19 mouse cellular contexts compared by ENCODE assay signal in the genomic region with DNA sequence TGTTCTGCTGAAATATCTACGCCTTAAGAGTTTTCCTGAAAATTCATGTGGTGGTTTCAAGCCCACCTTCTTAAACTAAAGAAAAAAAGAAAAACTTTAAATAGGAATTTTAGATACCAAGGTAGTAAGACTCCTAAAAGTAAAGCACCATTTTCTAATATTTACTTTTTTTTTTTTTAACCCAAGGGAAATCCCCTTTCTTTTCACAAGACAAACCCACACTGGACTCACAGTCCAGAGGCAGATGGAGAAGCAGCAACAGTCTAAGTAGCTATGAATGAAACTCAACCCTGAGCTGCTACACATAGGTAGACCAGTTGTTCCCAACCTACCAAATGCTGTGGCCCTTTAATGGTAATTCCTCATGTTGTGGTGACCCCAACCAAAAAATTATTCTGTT. TPM values are rescaled to one million over a fixed set of nuclear protein-coding genes. Genes with fewer than 3 reads are reported as not detected.
DNase-seq lines count a peak whose midpoint lies in the region; ATAC-seq and TF ChIP-seq lines count a peak whose summit lies in the region.
"Had no signal": no experiment of that assay in that cellular context is flagged by ENCODE, and none has a peak within 500 bp of the region (broad histone marks: within the 10 kb centered on the region; RNA-seq: fewer than 3 reads in every experiment).

No protein-coding gene starts in this region.

- no peaks in the 10 kb centered on the region for H3K27me3 ChIP-seq in CH12.LX (replicated peaks)
- H3K27me3 ChIP-seq: Patski had no signal

- TF ChIP-seq RAD21 in CH12.LX (IDR thresholded peaks at IDR 0.05; ENCODE audit: low read depth, low read length), result no peak

- no peak overlapping the region for H3K27ac ChIP-seq in CH12.LX (ENCODE audit: insufficient read depth, low read depth)

- no peak overlapping the region; the same call in 1 of the 2 replicates for H3K9ac ChIP-seq in CH12.LX (ENCODE audit: insufficient read depth, low read depth)

- no peak for TF ChIP-seq CTCF in CH12.LX (conservative IDR thresholded peaks at IDR 0.05 in 1 of 2, IDR thresholded peaks at IDR 0.05 in 1 of 2; ENCODE audit: low read depth in 2 of 2, low read length in 2 of 2)

- peaks cover 5% of the 10 kb centered on the region; the same call in 1 of the 2 replicates for H3K79me2 ChIP-seq in CH12.LX (replicated peaks; ENCODE audit: control insufficient read depth, extremely low read depth, insufficient read depth, poor library complexity, severe bottlenecking)

- TF ChIP-seq EP300 in CH12.LX (IDR thresholded peaks at IDR 0.05; ENCODE audit: low read length), result no peak; the same call in 1 of the 2 replicates

- TF ChIP-seq POLR2A in CH12.LX (IDR thresholded peaks at IDR 0.05; ENCODE audit: low read depth, low read length), result no peak

- dilution Hi-C loops in CH12.LX (cut with MboI; ENCODE audit: extremely low pct_ligation_motif_present, extremely low pct_unique_long_range_greater_than_20kb, low sequenced_read_pairs), result no loop called here

- H3K36me3 ChIP-seq in CH12.LX (replicated peaks in 1 of 2; ENCODE audit: control insufficient read depth in 1 of 2, insufficient read depth in 1 of 2, low read length in 1 of 2), result peaks cover 0 to 3% of the 10 kb centered on the region in 2 experiments
- H3K36me3 ChIP-seq: G1E had no signal

- no peaks in the 10 kb centered on the region for H3K9me3 ChIP-seq in CH12.LX (replicated peaks; ENCODE audit: low read length)
- H3K9me3 ChIP-seq: G1E had no signal

- no peak for DNase-seq in CH12.LX (ENCODE audit: extremely low read depth)
- no peak for DNase-seq in embryo, embryonic 10 days (ENCODE audit: low spot score)
- no peak for DNase-seq in frontal cortex, postnatal 36 days (ENCODE audit: low spot score in 2 of 2)
- DNase-seq in layer of hippocampus, adult 18-20 months (ENCODE audit: low spot score in 2 of 2), result no peak
- DNase-seq: adrenal gland, adult 2 months; adrenal gland, adult 8-10 months; adrenal gland, postnatal 10 days; adrenal gland, postnatal 14 days; adrenal gland, postnatal 25 days; adrenal gland, postnatal 36 days; cerebellum, adult 11 months; cerebellum, adult 11-12 months; cerebellum, adult 18-20 months; cerebellum, adult 2 months; cerebellum, adult 8-10 months had no signal

- peaks cover 25 to 76% of the 10 kb centered on the region in 2 experiments for H3K4me1 ChIP-seq in CH12.LX (ENCODE audit: control insufficient read depth in 1 of 2, insufficient read depth in 2 of 2)

- in situ Hi-C loops in CH12.LX (cut with MboI; ENCODE audit: low pct_ligation_motif_present, low pct_unique_long_range_greater_than_20kb, low sequenced_read_pairs), result no loop called here

- H3K4me2 ChIP-seq in CH12.LX (ENCODE audit: insufficient read depth, low read depth, poor library complexity, severe bottlenecking), result peak overlapping the region; percentile 52

- peak; percentile 43 for ATAC-seq in CD4-positive, CD25-positive, alpha-beta regulatory T cell, adult 4 months
- peak; percentile 29 for ATAC-seq in inflammation-experienced regulatory T-cells, adult 6 months
- ATAC-seq: Patski had no signal

- no peak overlapping the region for H3K4me3 ChIP-seq in CH12.LX (replicated peaks in 1 of 3; ENCODE audit: low read depth in 2 of 3, low read length in 2 of 3, poor library complexity in 1 of 3)

TF ChIP-seq in CH12.LX, 34 proteins besides CTCF, POLR2A, EP300 and RAD21:
- TF ChIP-seq JUND (conservative IDR thresholded peaks at IDR 0.05; ENCODE audit: low read depth, low read length) (no peak), E2F4 (IDR thresholded peaks at IDR 0.05; ENCODE audit: insufficient replicate concordance, low read depth, low read length) (no peak), ZKSCAN1 (IDR thresholded peaks at IDR 0.05; ENCODE audit: borderline replicate concordance, low read depth, low read length) (no peak), ZNF384 (IDR thresholded peaks at IDR 0.05; ENCODE audit: low read depth, low read length) (peak; percentile 95), ZC3H11A (IDR thresholded peaks at IDR 0.05; ENCODE audit: low read depth, low read length) (no peak), CHD1 (IDR thresholded peaks at IDR 0.05; ENCODE audit: low read depth, low read length) (no peak), MYC (IDR thresholded peaks at IDR 0.05; ENCODE audit: low read depth, low read length) (0 out of 2 replicates have a peak, but pooled peaks have one; percentile 12), KAT2A (IDR thresholded peaks at IDR 0.05; ENCODE audit: insufficient replicate concordance, low read length) (no peak), POLR2AphosphoS2 (IDR thresholded peaks at IDR 0.05; ENCODE audit: low read depth, low read length) (no peak), USF2 (conservative IDR thresholded peaks at IDR 0.05; ENCODE audit: low read depth, low read length) (no peak), ELF1 (IDR thresholded peaks at IDR 0.05; ENCODE audit: low read depth, low read length) (no peak)

RNA-seq across cellular contexts. Expression of gene Lrch1, which starts 59.6 kb away (rescaled TPM):
- polyA plus RNA-seq in CD4-positive, CD25-positive, alpha-beta regulatory T cell, adult 4 months (2017; shearing (Covaris generic)), result 10 to 100 TPM; 30.1 to 30.3 TPM
- total RNA-seq in CH12.LX (2012; rRNA removed) (10.3 TPM in 2 replicates), CH12.LX (2014; rRNA removed) (12.8 and 14.1 TPM in 2 replicates)
- polyA plus RNA-seq in CH12.LX (2012; ENCODE audit: insufficient read length, low read depth), result 21.6 and 23.3 TPM in 2 replicates
- 10 to 100 TPM; 26.2 to 28.4 (median 27.1) TPM for polyA plus RNA-seq in inflammation-experienced regulatory T-cells, adult 6 months (2017; shearing (Covaris generic))
- 10 to 100 TPM; 20.4 to 23.1 TPM for total RNA-seq in layer of hippocampus, adult 18-20 months (2021)
- polyA plus RNA-seq: G1E had no signal
